Mouse (Mus musculus) central nervous system, embryonic 18 days (tissue): Measurements from ENCODE around the gene Olfr1418. TPM values are rescaled to one million over a fixed set of nuclear protein-coding genes. Genes with fewer than 3 reads are reported as not detected.

Experiments
- polyA plus RNA-seq: library from polyadenylated mRNA; depleted of rRNA; stranded (reverse); fragments of >200 nt; gene quantifications from 2 replicates; pipeline ENCODE4 v1.2.3, GENCODE M21; 2012; rRNA removed

Olfr1418 gene
- polyA plus RNA-seq = not detected in 2 replicates

DNA sequence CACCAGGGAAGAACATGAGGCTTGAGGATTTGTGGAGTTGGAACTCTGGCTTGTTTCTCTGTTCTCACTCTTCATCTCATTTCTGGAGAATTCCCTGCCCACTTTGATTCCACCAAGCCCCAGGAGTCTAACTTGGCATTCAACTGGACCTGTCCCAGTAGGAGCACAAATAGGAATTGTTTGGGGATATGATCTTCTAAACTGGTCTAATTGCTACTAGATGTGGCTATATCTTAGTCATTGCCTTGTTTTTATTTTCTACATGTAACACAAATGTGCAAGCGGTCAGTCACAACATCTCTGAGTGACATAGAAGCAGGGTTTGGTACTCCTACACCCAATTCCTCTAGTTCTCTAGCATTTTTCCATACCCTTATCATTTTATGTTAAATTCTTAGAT, at the start of gene Olfr1418:
Gene Olfr1418, minus strand, starts transcription at position 101 of the 400 bp plus-strand sequence.

DNA sequence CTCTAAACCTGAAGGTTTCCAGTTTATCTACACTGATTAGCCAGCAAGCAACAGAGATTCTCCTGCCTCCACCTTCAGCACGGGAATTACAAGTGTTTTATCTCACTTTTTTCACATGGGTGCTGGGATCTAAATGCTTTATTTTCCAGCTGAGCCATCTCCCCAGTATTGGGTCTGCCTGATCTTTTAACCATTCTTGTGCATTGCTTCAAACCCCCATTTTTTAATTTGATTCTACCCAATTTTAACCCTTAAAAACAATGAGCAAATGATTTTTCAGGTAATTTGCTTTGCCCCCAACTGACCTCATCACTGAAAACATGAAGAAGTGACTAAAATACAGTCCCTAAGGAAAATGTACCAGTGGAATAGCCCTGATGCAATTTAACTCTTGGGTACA, 25.4 kb upstream of the Olfr1418 start, which contains the start of gene Olfr1420:
Gene Olfr1420, plus strand, starts transcription at position 301 of the 400 bp plus-strand sequence.

DNA sequence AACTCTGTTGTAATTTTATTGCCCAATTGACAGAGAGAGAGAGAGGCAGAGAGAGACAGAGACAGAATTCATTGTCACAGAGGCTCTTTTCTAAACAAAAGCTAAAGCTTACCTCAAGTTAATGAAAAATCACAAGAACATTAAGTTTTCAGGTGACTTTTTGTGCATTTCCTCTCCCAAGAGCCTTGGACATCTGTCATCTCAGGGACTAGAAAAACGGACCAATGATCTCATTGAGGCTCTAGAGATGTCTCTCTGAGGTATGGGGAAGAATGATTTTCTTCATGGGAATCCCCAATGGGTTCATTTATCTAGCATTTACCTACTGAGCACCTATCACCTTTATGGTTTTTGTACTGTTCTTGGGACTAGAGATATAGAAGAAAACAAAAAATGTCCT, 14.1 kb upstream of the Olfr1418 start, which contains the start of gene Olfr1419:
Gene Olfr1419, minus strand, starts transcription at position 101 of the 400 bp plus-strand sequence.

DNA sequence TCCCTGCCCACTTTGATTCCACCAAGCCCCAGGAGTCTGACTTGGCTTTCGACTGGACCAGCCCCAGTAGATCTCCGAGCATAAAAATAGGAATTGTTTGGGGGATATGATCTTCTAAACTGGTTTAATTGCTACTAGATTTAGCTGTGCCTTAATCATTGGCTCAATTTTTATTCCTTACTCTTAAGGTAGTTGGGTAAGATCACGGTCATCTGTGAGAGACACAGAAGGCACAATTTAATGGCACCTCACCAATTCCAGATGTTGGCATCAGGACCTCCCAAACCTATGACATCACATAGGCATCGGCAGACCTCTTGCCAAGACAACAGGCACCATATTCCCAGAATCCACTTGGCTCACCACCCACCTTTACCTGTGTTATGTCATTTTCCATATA, 21.7 kb downstream of the Olfr1418 start, which contains the start of gene Olfr1417:
Gene Olfr1417, minus strand, starts transcription at position 101 of the 400 bp plus-strand sequence.

DNA sequence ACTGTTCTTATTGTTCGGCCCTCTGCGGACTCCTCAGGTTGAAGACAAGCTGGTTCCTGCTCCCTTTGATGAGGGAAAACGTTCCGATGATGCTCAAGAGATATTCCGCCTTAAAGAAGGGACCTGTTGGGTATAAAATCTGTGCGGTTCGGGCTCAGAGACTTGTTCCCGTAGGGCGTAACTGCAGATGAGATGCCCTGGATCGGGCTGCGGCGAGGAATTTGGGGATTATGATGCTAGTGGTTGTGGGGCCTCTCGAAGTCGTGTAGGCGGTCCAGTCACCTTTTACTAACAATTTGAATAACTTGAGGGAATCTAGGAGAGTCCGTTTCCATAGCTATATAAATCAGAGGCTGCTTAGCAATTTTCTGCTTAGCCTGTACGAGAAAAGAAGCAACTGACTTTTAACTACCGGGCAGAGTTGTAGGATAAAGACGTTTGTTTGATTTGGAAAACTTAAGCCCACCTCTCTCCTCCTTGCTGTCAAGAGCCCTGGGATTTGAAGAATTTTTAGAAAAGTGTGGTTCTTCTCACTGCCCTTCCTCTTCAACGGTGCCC, 41.6 kb downstream of the Olfr1418 start, which contains the start of gene Stx3:
Gene Stx3, minus strand, starts transcription at position 261 of the 558 bp plus-strand sequence.

Other genes with a start within 250 kb of the Olfr1418 start
- 0.08 and 0.11 TPM in 2 replicates for gene Ms4a2, start 237.3 kb downstream of the Olfr1418 start, polyA plus RNA-seq
- gene Ms4a3, start 220.2 kb downstream of the Olfr1418 start, polyA plus RNA-seq = 0.17 TPM in 1 of 2 replicates, not detected in the other
- gene Oosp2, start 200.5 kb downstream of the Olfr1418 start, polyA plus RNA-seq = not detected in 2 replicates
- not detected in 2 replicates for gene Oosp1, start 169.9 kb downstream of the Olfr1418 start, polyA plus RNA-seq
- gene Oosp3, start 164.0 kb downstream of the Olfr1418 start, polyA plus RNA-seq = not detected in 2 replicates
- not detected in 2 replicates for gene Gif, start 113.5 kb downstream of the Olfr1418 start, polyA plus RNA-seq
- 36.9 and 37.1 TPM in 2 replicates for gene Mrpl16, start 90.7 kb downstream of the Olfr1418 start, polyA plus RNA-seq
- gene Stx3, start 41.7 kb downstream of the Olfr1418 start, polyA plus RNA-seq = 44.5 and 50.9 TPM in 2 replicates
- not detected in 2 replicates for gene Olfr1417, start 21.8 kb downstream of the Olfr1418 start, polyA plus RNA-seq
- 0.04 TPM in 2 replicates for gene Olfr1419, start 14.0 kb upstream of the Olfr1418 start, polyA plus RNA-seq
- not detected in 2 replicates for gene Olfr1420, start 25.5 kb upstream of the Olfr1418 start, polyA plus RNA-seq
- 26.2 and 28.7 TPM in 2 replicates for gene Patl1, start 51.3 kb upstream of the Olfr1418 start, polyA plus RNA-seq
- gene Osbp, start 104.9 kb upstream of the Olfr1418 start, polyA plus RNA-seq = 32.1 and 33.5 TPM in 2 replicates
- not detected in 2 replicates for gene Olfr1423, start 180.3 kb upstream of the Olfr1418 start, polyA plus RNA-seq
- gene Olfr1424, start 201.6 kb upstream of the Olfr1418 start, polyA plus RNA-seq = 0.14 TPM in 1 of 2 replicates, not detected in the other
- gene Olfr1425, start 216.7 kb upstream of the Olfr1418 start, polyA plus RNA-seq = not detected in 2 replicates
- not detected in 2 replicates for gene Olfr1426, start 230.9 kb upstream of the Olfr1418 start, polyA plus RNA-seq
- gene Olfr1427, start 242.3 kb upstream of the Olfr1418 start, polyA plus RNA-seq = not detected in 2 replicates